Comparison of ENCODE assay signal across 8 mouse cellular contexts in genomic region chr1:165700933-165701518, GRCm38 (mm10). TPM values are rescaled to one million over a fixed set of nuclear protein-coding genes. Genes with fewer than 3 reads are reported as not detected.
DNase-seq lines count a peak whose midpoint lies in the region; ATAC-seq lines count a peak whose summit lies in the region.
"Had no signal": no experiment of that assay in that cellular context is flagged by ENCODE, and none has a peak within 500 bp of the region (broad histone marks: within the 10 kb centered on the region; RNA-seq: fewer than 3 reads in every experiment).

No protein-coding gene starts in this region.

- peak; percentile 70 to 85 for DNase-seq in B cell, adult 2 months
- peak; percentile 63 to 67 for DNase-seq in CD8-positive naive resting alpha-beta T cell, adult 2 months (ENCODE audit: low read depth in 2 of 2, low spot score in 2 of 2)
- peak; percentile 65 to 69 for DNase-seq in heart, postnatal 10 days
- DNase-seq in yolk sac, embryonic 10.5 days (ENCODE audit: low spot score): no peak
- no peak for DNase-seq in left cerebral cortex, postnatal 10 days (ENCODE audit: extremely low spot score in 1 of 2, low spot score in 2 of 2)
- no peak for DNase-seq in frontal cortex, postnatal 36 days (ENCODE audit: low spot score in 2 of 2)

- intact Hi-C loops in heart, postnatal 10 days (cut with DNase I): no loop called here
- intact Hi-C loops in left cerebral cortex, postnatal 10 days (cut with DNase I): no loop called here

- ATAC-seq in megakaryocyte-erythroid progenitor cell, adult 5-6 weeks (replicated peaks; ENCODE audit: low FRiP score, low TSS enrichment, poor library complexity, severe bottlenecking): peak; percentile 30
- ATAC-seq: midbrain, embryonic 13.5 days had no signal

RNA-seq across cellular contexts. Expression of gene Rcsd1, which starts 8.5 kb away (rescaled TPM):
- total RNA-seq in heart, postnatal 10 days (2021): 100 to 1,000 TPM; 112 to 114 TPM
- total RNA-seq in megakaryocyte-erythroid progenitor cell, adult 5-6 weeks (2014; fragmentation: Nextera tagmentation): 9.9 and 19.4 TPM in 2 replicates
- total RNA-seq in megakaryocyte-erythroid progenitor cell, adult 5-6 weeks (2017): 11.1 TPM in 2 replicates
- total RNA-seq in left cerebral cortex, postnatal 10 days (2021): 1 to 10 TPM; 5.8 to 7.0 TPM

Comparison
In these comparisons a context has a peak if more than half of its experiments do, and no peak if none do; other contexts are left out.
1. DNase-seq: peak in B cell, adult 2 months (2 of 2), CD8-positive naive resting alpha-beta T cell, adult 2 months (2 of 2) and heart, postnatal 10 days (2 of 2); none in yolk sac, embryonic 10.5 days (single experiment), left cerebral cortex, postnatal 10 days (0 of 2) and frontal cortex, postnatal 36 days (0 of 2).
2. RNA of gene Rcsd1, which starts 8.5 kb away (total RNA-seq): 112 to 114 TPM in heart, postnatal 10 days; 9.9 to 19.4 TPM in megakaryocyte-erythroid progenitor cell, adult 5-6 weeks and 5.8 to 7.0 TPM in left cerebral cortex, postnatal 10 days; every median in the first group is over 4 times any median in the second.